Mouse (Mus musculus): ENCODE results near the gene Lce1m. TPM values are rescaled to one million over a fixed set of nuclear protein-coding genes. Genes with fewer than 3 reads are reported as not detected.

Lce1m gene
- total RNA-seq, 1 experiment from 2014 or later: not detected

Other genes starting within 250 kb of the Lce1m start
- not detected in 2 replicates for gene Lce1i, start 240.2 kb downstream of the Lce1m start, total RNA-seq (2017)
- not detected in 2 replicates for gene Lce1j, start 228.5 kb downstream of the Lce1m start, total RNA-seq (2017)
- gene Lce1k, start 211.2 kb downstream of the Lce1m start, total RNA-seq (2017): not detected in 2 replicates
- gene Kprp, start 191.8 kb downstream of the Lce1m start, total RNA-seq (2017): not detected in 2 replicates
- gene Lce1l, start 167.8 kb downstream of the Lce1m start, total RNA-seq (2017): not detected in 2 replicates
- gene 2310050C09Rik, start 148.8 kb downstream of the Lce1m start, total RNA-seq (2017): not detected in 2 replicates
- gene Lce3a, start 92.8 kb downstream of the Lce1m start, total RNA-seq (2017): not detected in 2 replicates
- gene Lce3b, start 86.1 kb downstream of the Lce1m start, total RNA-seq (2017): not detected in 2 replicates
- gene Lce3c, start 74.6 kb downstream of the Lce1m start, total RNA-seq (2017): not detected in 2 replicates
- not detected in 2 replicates for gene Lce3d, start 61.7 kb downstream of the Lce1m start, total RNA-seq (2017)
- not detected in 2 replicates for gene Lce3e, start 52.0 kb downstream of the Lce1m start, total RNA-seq (2017)
- not detected in 2 replicates for gene Lce3f, start 26.8 kb downstream of the Lce1m start, total RNA-seq (2017)
- gene Crct1, start 3.4 kb downstream of the Lce1m start, total RNA-seq (2017): not detected in 2 replicates
- 0.25 TPM in 1 of 2 replicates, not detected in the other for gene Gm4858, start 49.8 kb upstream of the Lce1m start, total RNA-seq (2017)
- gene Crnn, start 125.7 kb upstream of the Lce1m start, total RNA-seq (2017): not detected in 2 replicates
- 0.12 TPM in 1 of 2 replicates, not detected in the other for gene Flg2, start 178.2 kb upstream of the Lce1m start, total RNA-seq (2017)

All from neutrophil, adult 5-6 weeks (primary cell).